Mouse (Mus musculus) stomach, embryonic 16.5 days (tissue): Measurements from ENCODE around the gene Magi2. TPM values are rescaled to one million over a fixed set of nuclear protein-coding genes. Genes with fewer than 3 reads are reported as not detected.
A peak's percentile ranks its signal among the peaks of the same experiment; 100 is the strongest.

Source experiments
- ATAC-seq: fragments of 200-750 bp; cut with Nextera tagmentation; 2 replicates; pipeline ENCODE4 v1.8.0; 2017; ENCODE audit warnings: moderate number of reproducible peaks, moderate TSS enrichment; ENCODE audit not compliant: insufficient read depth, low FRiP score
- H3K27ac ChIP-seq: fragments of 300-500 bp; sonication (generic); 2 replicates; pipeline ENCODE4 v1.5.1; 2014; ENCODE audit warnings: low read length
- H3K27me3 ChIP-seq: fragments of 300-500 bp; sonication (generic); 2 replicates; pipeline ENCODE4 v1.6.1; 2014; ENCODE audit warnings: low read length, control low read depth, mixed read lengths; ENCODE audit not compliant: control insufficient read depth, insufficient read depth
- H3K36me3 ChIP-seq: fragments of 300-500 bp; sonication (generic); 2 replicates; pipeline ENCODE4 v1.6.1; 2014; ENCODE audit warnings: low read length; ENCODE audit not compliant: control insufficient read depth, insufficient read depth
- H3K4me1 ChIP-seq: fragments of 300-500 bp; sonication (generic); 2 replicates; pipeline ENCODE4 v1.6.1; 2014; ENCODE audit warnings: low read length, control low read depth, mixed read lengths; ENCODE audit not compliant: control insufficient read depth, insufficient read depth
- H3K4me2 ChIP-seq: fragments of 300-500 bp; sonication (generic); 2 replicates; pipeline ENCODE4 v1.6.1; 2014; ENCODE audit warnings: low read depth, low read length, mixed read lengths
- H3K4me3 ChIP-seq: fragments of 300-500 bp; sonication (generic); replicated peaks from 2 replicates; pipeline ENCODE4 v1.5.1; 2014; ENCODE audit warnings: mild to moderate bottlenecking, low read length
- H3K9ac ChIP-seq: fragments of 300-500 bp; sonication (generic); 2 replicates; pipeline ENCODE4 v1.6.1; 2014; ENCODE audit warnings: low read length
- H3K9me3 ChIP-seq: fragments of 300-500 bp; sonication (generic); replicated peaks from 2 replicates; pipeline ENCODE4 v1.6.1; 2016; ENCODE audit warnings: low read length, control low read depth; ENCODE audit not compliant: control insufficient read depth
- WGBS: fragments of 180-500 bp; shearing (Covaris S2); extraction: QIAGEN DNeasy Blood & Tissue Kit; methylation state at CpG from one replicate; pipeline ENCODE4 v1.1.7; 2014; 5-methylcytosine and 5-hydroxymethylcytosine counted together
- polyA plus RNA-seq: library from polyadenylated mRNA; unstranded; fragments of >200 nt; fragmentation: Nextera tagmentation; extraction: Ambion mirVana; gene quantifications from 2 replicates; pipeline ENCODE4 v1.2.1, GENCODE M21; 2015

Gene Magi2
- polyA plus RNA-seq, 1 experiment from 2014 or later: 7.2 TPM

DNA sequence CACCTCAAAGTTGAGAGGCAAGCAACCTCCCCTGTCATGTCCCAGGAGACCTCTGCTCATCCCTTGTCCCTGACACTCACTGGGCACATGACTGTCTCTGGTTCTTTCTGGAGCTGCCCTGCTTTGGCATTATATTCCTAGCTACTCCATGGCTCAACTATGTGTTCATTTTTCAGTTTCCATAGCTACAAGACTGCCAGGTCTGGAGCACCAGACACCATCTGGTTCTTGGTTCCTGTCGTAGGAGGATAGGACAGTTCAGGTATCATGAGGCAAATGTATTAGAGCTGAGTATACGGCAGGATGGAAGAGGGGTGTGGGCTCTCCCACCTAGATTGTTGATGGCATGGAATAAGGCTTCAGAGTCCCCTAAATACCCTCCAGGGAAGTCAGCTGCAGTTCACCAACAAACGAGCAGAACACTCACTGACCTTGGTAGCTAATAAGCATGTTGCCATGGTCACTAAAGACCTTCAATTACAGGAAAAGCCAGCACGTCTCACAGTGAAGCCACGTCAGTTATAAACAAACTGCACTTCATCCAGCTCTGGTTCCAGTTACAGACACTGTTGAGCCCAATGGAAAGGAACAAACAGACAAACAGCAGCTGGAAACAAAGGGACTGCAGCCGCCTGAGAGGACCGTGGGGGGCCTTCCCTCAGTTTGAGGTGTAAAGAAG lies 1449.5 kb downstream of the Magi2 start:
- Histone ChIP-seq H3K4me2 (no peak overlapping the region), H3K9ac (no peak overlapping the region), H3K36me3 (no peaks in the 10 kb centered on the region), H3K9me3 (no peaks in the 10 kb centered on the region), H3K4me3 (no peak overlapping the region), H3K27ac (0 out of 2 replicates have a peak overlapping the region, but pooled peaks have one; percentile 12), H3K4me1 (peaks cover 3% of the 10 kb centered on the region; the same call in 1 of the 2 replicates), H3K27me3 (no peaks in the 10 kb centered on the region)
- no peak for ATAC-seq
- whole genome bisulfite sequencing: 17% methylated on average over 7 of the region's 7 CpGs

DNA sequence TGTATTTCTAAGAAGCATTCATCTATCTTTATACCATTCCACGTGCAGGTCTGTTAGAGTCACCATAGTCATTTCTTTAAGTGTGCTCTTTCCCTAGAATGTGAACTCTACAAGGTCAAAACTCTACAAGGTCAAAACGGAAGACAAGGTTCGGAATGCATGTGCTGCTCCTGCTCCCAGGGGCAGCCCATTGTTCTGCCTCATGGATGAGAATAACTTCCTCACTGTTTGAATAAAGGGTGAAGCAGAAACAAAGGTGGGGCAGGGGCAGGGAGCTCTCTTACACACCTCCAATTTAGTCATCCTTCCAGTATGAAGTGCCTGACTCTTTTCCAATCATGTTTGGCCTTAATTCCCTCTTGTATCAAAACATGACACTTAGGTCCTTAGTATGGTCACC lies 1450.4 kb downstream of the Magi2 start:
- Histone ChIP-seq H3K4me3 (no peak overlapping the region), H3K4me2 (no peak overlapping the region), H3K27ac (no peak overlapping the region), H3K36me3 (no peaks in the 10 kb centered on the region), H3K9me3 (no peaks in the 10 kb centered on the region), H3K4me1 (peaks cover 3% of the 10 kb centered on the region; the same call in 1 of the 2 replicates), H3K27me3 (no peaks in the 10 kb centered on the region), H3K9ac (no peak overlapping the region)
- 64% methylated on average over 3 of the region's 3 CpGs for WGBS
- no peak for ATAC-seq

DNA sequence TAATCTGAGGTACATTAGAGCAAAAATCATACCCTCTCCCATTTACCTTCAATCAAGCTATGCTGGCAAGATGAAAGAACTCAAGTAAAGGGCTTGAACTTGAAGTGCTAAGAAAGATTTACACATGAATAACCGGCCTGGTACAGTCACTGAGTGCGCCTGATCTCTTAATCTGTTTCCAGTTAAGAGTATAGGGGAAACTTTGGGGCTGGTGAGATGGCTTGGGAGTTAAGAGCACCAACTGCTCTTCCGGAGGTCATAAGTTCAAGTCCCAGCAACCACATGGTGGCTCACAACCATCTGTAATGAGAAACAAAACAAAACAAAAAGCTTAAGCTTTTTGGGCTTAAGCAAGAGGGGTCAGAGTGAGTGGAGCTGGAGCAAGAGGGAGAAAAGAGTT lies 1451.7 kb downstream of the Magi2 start:
- Histone ChIP-seq H3K27ac (no peak overlapping the region), H3K4me2 (no peak overlapping the region), H3K36me3 (no peaks in the 10 kb centered on the region), H3K9ac (no peak overlapping the region), H3K4me3 (no peak overlapping the region), H3K27me3 (no peaks in the 10 kb centered on the region), H3K9me3 (no peaks in the 10 kb centered on the region), H3K4me1 (peaks cover 3% of the 10 kb centered on the region; the same call in 1 of the 2 replicates)
- 72% methylated on average over 3 of the region's 3 CpGs for WGBS
- no peak for ATAC-seq

DNA sequence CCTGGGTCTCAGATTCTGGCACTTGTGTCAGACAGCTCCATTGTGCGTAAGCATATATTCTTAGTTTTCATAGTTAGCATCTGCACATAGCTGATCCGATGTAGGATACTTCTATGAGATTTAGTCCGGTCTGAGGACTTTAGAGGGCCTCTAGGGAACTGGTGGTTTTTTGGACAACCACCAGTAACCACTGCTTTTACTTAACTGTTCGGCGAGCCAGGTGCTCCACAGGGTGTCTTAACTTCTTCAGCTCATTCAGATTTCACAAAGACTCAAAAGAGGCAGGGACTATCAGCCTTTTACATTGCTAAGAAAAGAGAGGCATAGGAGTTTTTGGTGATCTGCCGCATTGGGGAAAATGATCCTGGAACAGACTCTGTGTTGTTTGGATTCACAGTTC lies 1453.1 kb downstream of the Magi2 start:
- Histone ChIP-seq H3K36me3 (no peaks in the 10 kb centered on the region), H3K27me3 (no peaks in the 10 kb centered on the region), H3K9me3 (no peaks in the 10 kb centered on the region), H3K4me2 (no peak overlapping the region), H3K4me3 (no peak overlapping the region), H3K27ac (no peak overlapping the region), H3K4me1 (peaks cover 3% of the 10 kb centered on the region; the same call in 1 of the 2 replicates), H3K9ac (no peak overlapping the region)
- no peak for ATAC-seq
- 95% methylated on average over 6 of the region's 6 CpGs for WGBS

DNA sequence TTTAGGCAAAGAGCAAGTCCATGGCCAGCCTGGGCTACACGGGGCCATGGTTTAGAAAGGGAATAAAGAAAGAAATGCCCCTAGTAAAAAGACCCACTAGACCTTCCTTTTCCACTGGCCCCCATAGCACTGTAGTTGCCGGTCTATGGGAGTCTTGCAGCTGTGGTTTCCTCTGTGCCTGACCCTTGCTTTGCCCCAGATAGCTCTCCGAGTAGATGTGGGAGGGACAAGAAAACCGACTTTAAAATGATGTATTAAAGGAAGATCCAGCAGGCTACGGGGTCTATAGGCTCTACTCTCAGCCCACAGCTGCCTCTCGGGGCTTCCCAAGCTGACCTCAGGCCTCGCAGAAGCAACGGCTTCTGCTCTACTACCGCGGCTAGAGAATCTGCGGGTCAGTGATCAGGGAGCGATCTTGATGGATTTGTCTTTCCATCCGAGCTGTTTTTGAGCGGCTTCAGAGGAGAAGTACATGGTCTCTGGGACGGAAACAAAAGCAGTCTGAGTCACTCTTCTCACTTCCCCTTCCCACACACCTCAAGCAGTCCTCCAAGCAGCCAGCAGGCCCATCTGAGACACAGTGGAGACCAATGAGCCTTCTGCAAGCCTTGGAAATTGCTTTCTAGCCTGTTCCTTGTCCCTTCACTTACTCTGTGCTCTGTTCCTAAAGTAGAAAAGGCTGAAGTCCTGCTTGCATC lies 1454.1 kb downstream of the Magi2 start:
- Histone ChIP-seq H3K27ac (no peak overlapping the region), H3K4me3 (no peak overlapping the region), H3K9me3 (no peaks in the 10 kb centered on the region), H3K9ac (no peak overlapping the region), H3K4me1 (peaks cover 3% of the 10 kb centered on the region; the same call in 1 of the 2 replicates), H3K27me3 (no peaks in the 10 kb centered on the region), H3K36me3 (no peaks in the 10 kb centered on the region), H3K4me2 (no peak overlapping the region)
- ATAC-seq: no peak
- 74% methylated on average over 15 of the region's 15 CpGs for WGBS

- Histone ChIP-seq H3K9me3 (no peaks in the 10 kb centered on the region), H3K27me3 (no peaks in the 10 kb centered on the region), H3K4me2 (no peak overlapping the region), H3K9ac (no peak overlapping the region), H3K36me3 (no peaks in the 10 kb centered on the region), H3K27ac (no peak overlapping the region), H3K4me3 (no peak overlapping the region), H3K4me1 (no peaks in the 10 kb centered on the region)
- no peak for ATAC-seq
- 49% methylated on average over 10 of the region's 10 CpGs for WGBS
Observed at GRCm38 (mm10) chr5:20681660-20682059, 1454.8 kb downstream of the Magi2 start.

- H3K4me2 ChIP-seq: no peak overlapping the region
- no peak overlapping the region for H3K27ac ChIP-seq
- no peaks in the 10 kb centered on the region for H3K4me1 ChIP-seq
- WGBS: 61% methylated on average over 7 of the region's 7 CpGs
- ATAC-seq: no peak
- H3K36me3 ChIP-seq: no peaks in the 10 kb centered on the region
- H3K9ac ChIP-seq: no peak overlapping the region
- no peaks in the 10 kb centered on the region for H3K9me3 ChIP-seq
- H3K27me3 ChIP-seq: no peaks in the 10 kb centered on the region
- no peak overlapping the region for H3K4me3 ChIP-seq
Observed at GRCm38 (mm10) chr5:20682208-20682607, 1455.4 kb downstream of the Magi2 start.

DNA sequence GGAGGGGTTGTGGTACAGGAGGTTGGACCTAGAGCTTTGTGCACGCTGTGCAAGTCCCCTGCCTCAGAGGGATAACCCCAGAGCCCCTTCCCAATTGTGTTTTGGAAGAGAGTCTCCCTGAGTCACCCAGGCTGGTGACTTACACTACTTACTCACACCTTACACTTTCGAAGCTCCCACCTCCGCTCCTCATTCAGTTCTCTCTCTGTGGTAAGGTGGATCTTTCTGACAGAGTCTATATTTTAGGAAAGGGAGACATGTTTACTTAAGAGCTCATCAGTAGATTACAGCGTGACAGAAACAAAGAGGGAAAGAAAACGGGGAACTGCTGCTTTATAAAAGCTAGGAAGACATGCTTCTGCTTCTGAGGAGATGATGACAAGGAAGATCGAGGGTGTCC lies 1457.3 kb downstream of the Magi2 start:
- no peak overlapping the region for H3K4me2 ChIP-seq
- H3K4me1 ChIP-seq: no peaks in the 10 kb centered on the region
- ATAC-seq: no peak
- no peaks in the 10 kb centered on the region for H3K27me3 ChIP-seq
- no peak overlapping the region for H3K9ac ChIP-seq
- H3K27ac ChIP-seq: no peak overlapping the region
- H3K4me3 ChIP-seq: no peak overlapping the region
- WGBS: 51% methylated on average over 6 of the region's 6 CpGs
- H3K36me3 ChIP-seq: no peaks in the 10 kb centered on the region
- no peaks in the 10 kb centered on the region for H3K9me3 ChIP-seq

- Histone ChIP-seq H3K4me1 (no peaks in the 10 kb centered on the region), H3K27me3 (no peaks in the 10 kb centered on the region), H3K36me3 (no peaks in the 10 kb centered on the region), H3K4me2 (no peak overlapping the region), H3K4me3 (no peak overlapping the region), H3K9ac (no peak overlapping the region), H3K9me3 (peaks cover 6% of the 10 kb centered on the region; the same call in 1 of the 2 replicates), H3K27ac (no peak overlapping the region)
- WGBS: 93% methylated on average over 3 of the region's 3 CpGs
- no peak for ATAC-seq
Observed at GRCm38 (mm10) chr5:20692230-20692629, 1465.4 kb downstream of the Magi2 start.
